Mouse (Mus musculus): Measurements from ENCODE around the gene Necab2.

Gene Necab2

DNA sequence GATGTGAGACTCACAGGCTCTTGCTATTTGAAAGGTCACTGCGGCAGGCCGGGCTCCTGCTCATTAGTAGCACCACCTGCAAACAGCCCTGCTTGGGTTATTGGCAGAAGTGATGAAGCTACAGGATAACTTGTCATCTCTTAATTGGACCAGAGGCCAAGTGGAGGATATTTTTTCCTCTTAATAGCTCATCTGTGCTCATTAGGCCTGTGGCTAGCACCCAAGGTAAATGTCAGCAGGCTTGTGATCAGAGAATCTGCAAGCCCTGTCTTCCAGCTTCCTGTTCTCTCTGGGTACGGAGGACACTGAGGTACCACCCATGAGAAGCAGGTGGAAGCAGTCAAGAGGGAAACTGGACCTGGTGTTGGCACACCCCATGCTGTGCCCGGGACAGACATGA is 4.6 kb downstream of the Necab2 start:
- no peak for DNase-seq (ENCODE audit: low read depth, low spot score)

DNA sequence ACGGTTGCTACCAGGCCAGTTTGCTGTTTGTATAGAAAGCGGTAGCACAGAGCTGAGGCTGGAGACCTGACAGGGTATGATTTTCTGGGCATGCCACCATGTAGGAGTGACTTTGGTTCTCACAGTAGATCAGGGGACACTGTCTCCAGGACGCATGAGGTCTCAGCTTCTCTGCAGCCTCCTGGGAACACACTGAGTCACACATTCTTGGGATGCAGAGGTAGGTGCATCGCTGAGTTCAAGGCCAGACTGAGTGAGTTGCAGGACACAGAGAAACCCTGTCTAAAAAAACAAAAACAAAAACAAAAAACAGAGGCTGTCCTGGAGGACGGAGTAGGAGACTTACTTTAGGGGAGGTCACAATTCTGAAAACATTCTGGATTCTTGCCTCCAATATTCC is 6.4 kb downstream of the Necab2 start:
- DNase-seq (ENCODE audit: low read depth, low spot score) = no peak

DNA sequence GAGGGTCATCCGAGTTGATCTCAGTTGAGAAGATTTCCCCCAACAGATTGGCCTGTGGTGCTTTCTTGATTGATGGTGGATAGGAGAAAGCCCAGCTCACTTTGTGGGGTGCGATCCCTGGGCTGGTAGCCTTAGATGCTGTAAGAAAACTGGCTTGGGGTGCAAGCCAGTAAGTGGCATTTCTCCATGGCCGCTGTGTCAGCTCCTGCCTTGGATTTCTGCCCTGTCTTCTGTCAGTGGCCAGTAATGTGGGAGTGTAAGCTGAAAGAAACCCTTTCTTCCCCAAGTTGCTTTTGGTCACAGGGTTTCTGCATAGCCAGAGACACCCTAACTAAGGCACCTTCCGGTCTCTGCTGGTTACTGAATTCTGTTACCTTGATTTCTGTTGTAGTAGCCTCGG is 9.5 kb downstream of the Necab2 start:
- DNase-seq (ENCODE audit: low read depth, low spot score) = no peak

DNA sequence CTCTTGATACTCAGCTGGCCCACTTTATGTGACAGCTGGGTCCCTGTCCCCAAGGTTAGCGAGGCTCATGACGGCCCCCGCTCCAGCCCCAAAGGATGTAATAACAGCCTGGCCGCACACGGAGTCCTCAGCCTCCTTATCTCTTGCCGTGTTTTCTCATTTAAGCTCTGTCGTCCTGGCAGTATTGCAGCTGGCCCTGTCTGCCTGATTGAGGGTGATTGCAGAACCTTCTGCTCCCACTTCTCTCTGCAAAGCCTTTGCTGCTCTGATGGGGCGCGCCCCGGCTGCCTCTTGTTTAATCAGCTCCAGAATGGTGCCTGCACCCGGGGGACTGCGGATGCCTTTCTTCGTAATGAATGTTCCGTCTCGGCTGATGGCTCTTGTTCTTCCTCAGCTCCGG is 13.2 kb downstream of the Necab2 start:
- DNase-seq (ENCODE audit: low read depth, low spot score) = no peak

DNA sequence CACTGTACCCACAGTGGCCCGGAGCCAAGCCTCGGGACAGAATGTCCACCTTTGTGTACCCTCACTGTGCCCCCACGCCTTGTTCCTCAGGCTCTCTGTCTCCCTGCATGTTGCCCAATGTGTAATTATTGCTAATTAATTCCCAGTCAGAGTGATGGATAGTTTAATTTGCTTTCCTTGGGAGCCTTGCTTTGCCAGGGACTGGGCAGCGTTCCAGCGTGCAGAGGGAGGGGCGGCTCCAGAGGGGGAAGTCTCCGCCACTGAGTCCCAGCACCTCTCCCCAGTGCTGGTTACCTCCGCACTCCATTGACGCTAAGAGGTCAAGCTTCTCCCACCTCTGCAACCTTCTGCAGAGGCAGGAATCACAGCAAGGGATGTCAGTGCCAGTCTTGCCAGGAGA is 14.8 kb downstream of the Necab2 start:
- no peak for DNase-seq (ENCODE audit: low read depth, low spot score)

DNA sequence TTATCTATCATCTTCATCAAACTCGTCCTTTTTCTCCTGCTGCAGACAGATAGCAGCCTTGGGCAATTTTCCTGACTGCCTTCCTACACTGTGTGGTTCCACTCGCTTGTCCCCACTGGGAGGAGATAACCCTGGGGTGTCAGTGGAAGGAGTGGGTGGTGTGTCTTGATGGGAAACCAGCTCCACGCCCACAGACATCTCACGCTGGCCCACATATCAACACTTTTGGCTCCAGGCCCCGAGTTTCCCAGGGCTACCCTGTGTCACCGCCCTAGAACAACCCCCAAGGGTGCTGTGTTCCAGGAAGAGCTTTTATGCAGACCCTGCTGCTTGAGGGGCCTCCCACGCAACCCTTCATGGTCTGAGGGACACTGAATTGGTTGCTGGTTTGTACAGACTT is 17.2 kb downstream of the Necab2 start:
- no peak for DNase-seq (ENCODE audit: low read depth, low spot score)

DNA sequence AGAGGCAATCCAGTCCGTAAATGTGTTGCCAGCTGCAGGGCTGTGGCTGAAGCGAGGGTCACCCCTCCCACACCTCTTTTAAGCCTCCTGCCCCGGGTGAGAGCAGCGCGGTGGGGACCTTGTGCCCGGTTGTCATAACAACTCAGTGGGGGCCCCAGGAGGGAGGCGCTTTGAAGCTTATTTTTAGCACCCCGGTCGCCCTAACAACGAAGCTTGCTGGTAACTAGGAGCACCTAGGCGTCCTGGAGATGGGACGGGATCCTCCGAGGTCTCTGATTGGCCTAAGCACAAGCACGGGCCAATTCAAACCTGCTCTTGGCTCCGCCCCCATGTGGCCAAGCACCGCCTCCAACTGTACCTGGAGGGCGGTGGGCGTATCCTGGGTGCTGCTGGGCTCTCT is 19.6 kb downstream of the Necab2 start:
- DNase-seq (ENCODE audit: low read depth, low spot score) = no peak

DNA sequence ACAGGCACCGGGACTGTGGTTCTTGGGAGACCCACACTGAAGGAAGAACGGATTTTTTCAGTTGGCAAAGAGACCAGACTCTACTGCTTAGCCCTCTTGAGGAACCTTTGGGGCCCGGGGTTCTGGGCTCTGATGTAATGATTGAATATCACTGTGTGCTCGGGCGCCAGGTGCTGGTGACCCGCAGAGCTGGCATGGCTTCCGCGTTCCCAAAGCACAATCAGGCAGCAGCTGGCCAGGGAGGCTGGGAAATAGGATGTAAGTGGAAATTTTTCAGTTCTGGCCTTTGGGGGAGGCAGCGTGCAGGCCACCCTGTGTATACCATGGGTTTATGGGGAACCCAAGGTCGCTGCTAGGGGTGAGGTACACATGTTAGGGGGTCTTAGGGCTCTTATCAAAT is 20.3 kb downstream of the Necab2 start:
- no peak for DNase-seq (ENCODE audit: low read depth, low spot score)

DNA sequence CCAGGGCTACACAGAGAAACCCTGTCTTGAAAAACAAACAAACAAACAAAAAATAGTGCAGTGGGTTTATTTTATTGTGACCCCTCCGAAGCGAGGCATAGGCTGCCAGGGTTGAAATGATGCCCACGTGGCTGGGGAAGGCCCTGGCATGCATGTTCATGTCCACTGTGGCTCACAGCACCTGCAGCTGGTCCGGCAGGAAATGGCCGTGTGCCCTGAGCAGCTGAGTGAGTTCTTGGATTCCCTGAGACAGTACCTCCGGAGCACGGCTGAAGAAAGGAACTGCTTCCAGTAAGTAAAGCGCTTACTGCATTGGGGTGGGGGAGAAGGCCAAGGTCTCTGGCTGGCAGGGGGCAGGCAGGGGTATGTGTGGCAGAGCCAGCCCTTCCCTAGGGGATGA is 21.6 kb downstream of the Necab2 start:
- no peak for DNase-seq (ENCODE audit: low read depth, low spot score)

DNA sequence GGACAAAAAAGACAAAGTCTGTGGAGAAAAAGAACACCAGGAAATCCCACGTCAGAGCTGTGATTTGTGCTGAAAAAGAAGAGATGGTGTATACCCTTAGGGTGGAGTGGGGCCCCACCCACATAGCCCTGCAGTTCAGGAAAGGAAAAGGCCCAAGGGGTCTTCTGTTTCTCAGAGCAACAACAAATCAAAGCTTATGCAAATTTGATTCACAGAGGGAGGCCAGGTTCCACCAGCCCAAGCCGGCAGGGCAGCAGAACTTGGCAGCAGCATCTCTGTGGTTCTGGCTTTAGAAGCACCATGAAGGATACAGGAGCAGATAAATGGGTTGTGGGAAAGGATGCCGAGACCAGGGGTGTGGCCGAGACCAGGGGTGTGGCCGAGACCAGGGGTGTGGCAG is 32.2 kb downstream of the Necab2 start:
- no peak for DNase-seq (ENCODE audit: low read depth, low spot score)

DNA sequence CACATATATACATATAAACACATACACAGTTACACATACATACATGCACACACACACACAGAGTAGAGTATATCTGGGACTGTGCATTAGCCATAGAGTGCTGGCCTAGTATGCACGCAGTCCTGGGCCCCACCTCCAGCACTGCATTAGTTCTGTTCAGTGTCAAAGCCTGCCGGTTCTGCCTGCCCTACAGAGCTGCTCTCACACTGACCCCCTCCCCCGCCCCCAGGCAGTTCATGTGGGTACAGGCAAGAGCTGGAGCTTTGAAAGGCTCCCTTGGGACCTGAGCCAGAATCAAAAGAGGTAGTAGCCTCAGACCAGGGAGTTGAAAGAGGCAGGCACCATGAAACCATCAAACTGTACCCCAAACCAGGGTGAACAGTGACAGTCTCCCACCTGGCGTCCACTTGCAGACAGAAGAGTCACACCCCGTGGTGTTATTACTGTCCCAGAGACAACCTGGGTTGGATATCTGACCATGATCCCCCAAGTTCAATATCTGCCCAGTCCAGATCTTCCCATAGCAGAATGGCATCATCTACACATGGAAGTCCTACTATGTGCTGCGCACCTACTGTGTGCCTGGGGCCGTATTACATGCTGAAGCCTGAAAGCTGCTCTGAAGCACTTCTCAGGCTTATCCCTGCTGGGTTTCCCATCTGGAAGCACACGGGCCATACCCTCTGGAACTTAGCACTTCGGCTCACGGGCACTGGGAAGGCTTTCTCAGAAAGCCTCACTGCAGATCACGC is 37.8 kb downstream of the Necab2 start:
- DNase-seq (ENCODE audit: low read depth, low spot score) = no peak

DNA sequence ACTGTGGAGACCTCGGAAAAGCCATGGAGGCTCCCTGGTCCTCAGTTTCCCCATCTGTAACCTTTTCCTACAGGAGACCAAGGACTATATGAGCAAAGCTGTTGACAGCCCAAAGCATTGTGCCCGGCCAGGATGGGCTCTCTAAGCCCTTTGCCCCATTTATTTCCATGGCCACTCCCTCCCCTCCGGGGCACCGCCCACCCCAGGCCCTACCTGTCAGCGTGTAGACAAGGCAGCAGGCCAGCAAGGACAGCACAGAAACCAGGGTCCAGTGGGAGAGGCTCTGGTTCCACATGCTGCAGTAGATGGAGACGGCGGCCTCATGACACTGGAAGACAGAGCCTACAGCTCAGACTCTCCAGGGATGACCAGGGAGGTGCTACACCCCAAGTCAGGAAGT is 40.6 kb downstream of the Necab2 start:
- no peak for DNase-seq (ENCODE audit: low read depth, low spot score)

DNA sequence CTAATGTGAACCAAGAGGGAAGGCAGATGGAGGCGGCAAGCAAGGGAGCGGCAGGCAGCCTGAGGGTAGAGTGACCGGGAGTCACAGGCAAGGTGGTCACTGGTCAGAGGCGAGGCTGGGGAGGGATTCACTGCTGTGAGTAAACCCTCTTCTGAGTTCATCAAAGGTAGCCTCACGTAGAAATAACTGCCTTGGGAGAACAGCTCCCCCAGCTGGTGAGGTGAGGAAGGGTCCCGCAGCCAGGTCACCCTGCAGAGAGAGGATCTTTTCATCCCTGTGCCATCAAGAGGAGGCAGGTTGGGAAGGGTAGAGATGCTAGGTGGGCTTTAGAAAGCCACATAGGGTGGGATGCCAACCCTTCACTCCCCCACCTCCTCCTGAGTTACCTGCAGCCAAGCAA is 50.3 kb downstream of the Necab2 start:
- DNase-seq (ENCODE audit: low read depth, low spot score) = no peak

DNA sequence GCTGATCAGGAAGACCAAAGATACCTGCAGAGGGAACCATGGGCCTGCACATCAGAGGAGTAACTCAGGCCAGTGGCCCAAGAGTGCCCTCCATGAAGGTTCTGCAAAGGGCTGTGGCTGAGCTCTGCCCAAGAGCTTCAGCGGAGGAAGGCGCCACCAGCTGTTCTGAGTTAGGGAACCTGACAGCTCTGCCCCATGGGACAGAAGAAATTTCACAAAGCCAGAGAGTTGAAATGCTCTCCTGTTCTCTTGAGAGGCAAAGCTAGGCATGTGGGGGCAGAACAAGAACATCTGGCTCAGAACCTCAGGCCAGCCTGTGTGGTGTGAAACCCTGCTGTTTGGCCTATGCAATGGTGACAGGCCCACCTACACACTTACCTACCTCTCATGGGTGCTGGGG is 53.3 kb downstream of the Necab2 start:
- no peak for DNase-seq (ENCODE audit: low read depth, low spot score)

DNA sequence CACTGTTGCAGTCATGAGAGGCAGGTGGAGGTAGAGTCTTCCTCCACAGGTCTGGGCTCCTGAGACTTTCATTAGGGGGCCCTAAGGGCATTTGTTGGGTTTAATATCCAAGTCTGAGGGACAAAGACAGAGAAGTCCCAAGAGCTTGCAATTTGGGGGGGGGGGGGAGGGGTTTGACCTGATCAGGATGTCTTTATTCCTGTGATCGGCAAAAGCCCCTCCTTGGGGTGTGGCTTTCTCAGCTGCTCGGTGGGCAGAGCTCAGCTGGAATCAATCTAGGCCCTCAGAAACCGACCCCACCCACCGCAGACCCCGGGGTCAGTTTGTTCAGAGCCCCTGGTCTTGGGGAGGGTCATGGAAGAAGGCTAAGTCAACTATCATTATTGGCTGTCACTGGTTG is 55.1 kb downstream of the Necab2 start, which contains the start of gene Slc38a8:
Gene Slc38a8 (minus strand): TSS at position 101 of the 400 bp plus-strand sequence.
- DNase-seq (ENCODE audit: low read depth, low spot score) = no peak

DNA sequence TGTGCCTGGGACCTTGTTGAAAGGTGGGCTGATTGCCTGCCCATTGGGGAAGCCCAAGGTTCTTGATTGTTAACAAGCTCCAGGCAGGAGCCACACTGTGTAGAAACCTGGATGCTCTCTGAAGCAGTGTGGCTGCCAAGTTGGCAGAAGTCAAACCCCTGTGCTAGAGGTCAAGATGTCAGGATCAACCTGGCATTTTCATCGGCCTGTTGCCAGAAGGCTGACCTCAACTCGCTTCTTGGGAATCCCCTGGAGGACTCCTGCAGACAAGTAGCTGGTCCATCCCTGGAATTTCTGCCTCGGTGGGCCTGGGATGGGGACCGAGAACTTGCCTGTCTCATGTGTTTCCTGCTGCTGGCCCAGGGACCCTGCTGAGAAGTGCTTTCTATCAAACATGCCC is 55.6 kb downstream of the Necab2 start:
- no peak for DNase-seq (ENCODE audit: low read depth, low spot score)

DNA sequence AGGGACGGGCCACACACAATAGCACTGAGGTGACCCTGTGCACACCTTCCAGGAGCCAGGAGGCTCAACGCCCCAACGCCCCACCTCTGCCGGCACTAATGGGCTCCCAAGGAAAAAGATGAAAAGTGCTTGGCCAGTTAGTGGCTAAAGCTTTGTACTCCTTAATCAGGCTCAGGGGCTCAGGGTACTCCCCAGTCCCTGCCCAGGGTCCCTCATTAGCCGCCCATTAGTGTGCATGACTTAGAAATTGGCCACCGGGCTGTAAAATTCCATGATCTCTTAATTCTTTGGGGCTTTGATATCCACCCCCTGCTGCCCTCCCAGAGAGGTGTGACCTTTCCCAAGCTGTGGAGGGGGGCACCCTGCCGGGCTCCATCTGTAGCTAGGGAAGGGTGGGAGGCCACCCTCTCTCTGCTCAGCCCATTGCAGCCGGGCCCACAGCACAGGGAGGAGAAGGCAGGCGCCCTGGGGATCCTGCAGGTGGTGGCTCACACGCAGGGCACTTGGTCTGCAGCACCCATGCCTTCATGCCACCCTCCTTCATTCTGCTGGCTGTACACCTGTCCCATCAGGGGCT is 56.8 kb downstream of the Necab2 start:
- DNase-seq (ENCODE audit: low read depth, low spot score) = no peak

DNA sequence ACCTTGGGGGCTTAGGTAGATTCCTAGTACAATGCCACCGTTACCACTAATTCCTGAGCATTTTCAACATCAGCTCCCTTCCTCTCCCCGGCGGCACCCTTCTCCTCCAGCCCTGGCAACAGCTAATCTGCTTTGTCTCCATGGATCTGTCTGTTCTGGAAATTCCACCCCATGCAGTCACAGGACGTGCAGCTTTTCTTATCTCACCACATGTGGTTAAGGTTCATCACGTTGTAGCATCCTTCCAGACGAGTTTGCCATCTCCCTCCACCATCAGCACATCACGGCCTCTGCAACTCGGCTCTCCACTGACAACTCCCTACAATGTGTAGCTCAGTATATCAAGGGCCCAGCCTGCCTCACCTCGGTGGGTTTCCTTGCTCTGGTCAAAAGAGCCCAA is 59.0 kb downstream of the Necab2 start:
- DNase-seq (ENCODE audit: low read depth, low spot score) = no peak

DNA sequence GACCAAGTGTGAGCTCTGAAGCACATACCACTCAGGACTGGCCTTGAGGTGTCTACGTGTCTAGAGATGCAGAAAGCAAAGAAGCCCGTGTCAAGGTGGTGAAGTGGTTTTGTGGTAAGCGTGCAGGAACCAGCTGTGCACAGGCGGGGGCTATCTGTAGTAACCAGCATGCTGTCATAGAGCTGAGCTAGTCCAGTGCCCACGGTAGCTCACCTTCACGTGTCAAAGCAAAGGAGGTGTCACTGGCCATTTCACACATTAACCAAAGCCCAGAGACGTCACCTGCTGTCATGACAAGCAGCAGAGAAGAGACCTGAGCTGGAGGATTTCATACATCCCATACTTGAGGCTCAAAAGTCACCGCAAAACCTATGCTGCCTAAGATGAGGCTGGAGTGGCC is 59.6 kb downstream of the Necab2 start:
- no peak for DNase-seq (ENCODE audit: low read depth, low spot score)

DNA sequence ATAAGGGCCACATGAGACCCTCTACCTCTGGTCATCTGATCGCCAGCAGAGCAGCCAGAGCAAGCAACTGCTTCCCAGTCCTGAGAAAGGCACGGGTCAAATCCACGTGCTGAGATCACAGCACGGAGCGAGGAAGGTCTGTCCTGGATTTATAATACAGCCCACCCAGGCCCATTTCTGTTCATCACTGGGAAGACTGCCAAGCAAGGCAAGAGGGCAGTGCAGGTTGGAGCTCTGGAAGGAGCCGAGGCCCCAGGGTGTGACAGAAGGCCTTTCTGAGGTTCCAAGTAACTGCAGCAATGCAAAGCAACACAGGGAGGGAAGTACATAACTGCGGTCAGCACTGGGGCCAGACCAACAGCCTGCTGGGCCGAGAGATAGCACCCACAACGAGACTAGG is 64.0 kb downstream of the Necab2 start:
- DNase-seq (ENCODE audit: low read depth, low spot score) = no peak

DNA sequence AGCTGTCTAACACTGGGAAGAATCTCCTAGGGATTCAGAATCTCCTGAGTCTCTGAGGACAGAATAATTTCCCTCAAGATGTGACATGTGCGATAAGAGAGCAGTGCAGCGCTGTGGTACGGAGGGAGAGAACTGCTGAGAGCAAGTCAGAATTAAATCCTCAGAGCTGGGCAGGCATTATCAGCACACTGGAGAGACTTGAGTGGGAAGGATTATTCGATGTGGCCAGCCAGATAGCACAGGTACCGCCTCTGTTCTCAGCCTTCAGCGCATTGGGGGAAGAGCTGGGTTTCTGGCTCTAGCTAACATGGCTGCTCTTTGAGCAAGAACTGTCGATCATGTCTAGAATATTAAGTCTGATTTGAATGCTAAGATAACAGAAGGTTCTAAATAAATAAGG is 65.2 kb downstream of the Necab2 start:
- DNase-seq (ENCODE audit: low read depth, low spot score) = no peak

DNA sequence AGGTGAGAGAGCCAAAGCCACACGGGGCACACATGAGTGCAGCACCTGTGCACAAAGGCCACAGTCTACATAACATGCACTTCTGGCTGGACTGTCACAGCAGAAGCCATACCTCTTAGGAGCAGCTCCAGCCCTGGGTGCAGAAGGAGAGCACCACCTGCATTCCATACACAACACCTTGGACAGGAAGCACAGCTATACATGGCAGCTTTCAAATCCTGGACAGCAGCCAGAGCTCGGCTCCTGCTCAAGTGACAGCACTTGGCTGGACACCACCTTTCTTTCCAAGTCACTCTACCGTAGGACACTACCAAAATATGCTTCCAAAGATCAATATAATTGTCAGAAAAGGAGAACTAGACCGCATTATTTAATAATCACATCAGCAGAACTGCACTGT is 66.9 kb downstream of the Necab2 start:
- no peak for DNase-seq (ENCODE audit: low read depth, low spot score)

DNA sequence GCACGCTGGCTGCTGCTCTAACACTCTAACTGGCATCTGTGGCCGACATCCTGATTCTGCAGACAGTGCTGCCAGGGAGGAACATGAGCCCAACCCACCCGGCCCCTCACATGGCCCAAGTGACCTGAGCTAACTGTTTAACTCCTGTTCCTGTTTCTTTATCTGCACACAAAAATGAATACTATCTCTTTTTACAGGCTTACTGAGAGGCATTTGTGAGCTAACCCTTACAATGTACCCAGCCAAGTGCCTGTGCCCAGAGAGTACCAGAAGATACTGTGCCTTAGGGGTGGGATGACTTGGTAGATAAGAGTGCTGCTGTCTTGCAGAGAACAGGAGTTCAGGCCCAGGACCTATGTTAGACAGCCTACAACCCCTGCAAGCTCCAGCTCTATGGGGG is 68.4 kb downstream of the Necab2 start:
- no peak for DNase-seq (ENCODE audit: low read depth, low spot score)

DNA sequence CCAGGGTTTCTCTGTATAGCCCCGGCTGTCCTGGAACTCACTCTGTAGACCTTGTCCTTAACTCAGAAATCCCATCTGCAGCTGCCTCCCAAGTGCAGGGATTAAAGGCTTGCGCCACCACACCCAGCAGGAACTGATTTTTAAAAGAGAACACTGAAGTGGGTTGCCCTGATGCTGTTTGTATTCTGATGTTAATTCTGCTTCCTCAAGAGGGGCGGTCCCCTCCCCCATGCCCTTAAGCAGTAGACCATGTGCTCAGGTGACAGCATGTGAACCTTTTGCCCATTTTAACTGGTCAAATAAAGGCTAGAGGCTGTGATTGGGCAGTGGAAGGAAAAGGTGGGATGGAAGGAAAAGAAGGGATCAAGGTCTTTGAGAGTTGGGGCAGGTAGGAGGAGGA is 69.2 kb downstream of the Necab2 start:
- DNase-seq (ENCODE audit: low read depth, low spot score) = no peak
